Mouse (Mus musculus) Muller cell, postnatal 12 days (primary cell): ENCODE results near the gene Tnrc18.
A peak's percentile ranks its signal among the peaks of the same experiment; 100 is the strongest.

Experiments
- DNase-seq: peaks from one replicate; pipeline ENCODE4 v3.0.0-alpha.2; 2015; ENCODE audit errors: inconsistent ontology term

The Tnrc18 gene

GRCm38 (mm10) chr5:142811870-142812443 is 5.5 kb downstream of the Tnrc18 start:
- DNase-seq, result no peak

- DNase-seq, result peak; percentile 55
Measured at GRCm38 (mm10) chr5:142810710-142811599, 6.5 kb downstream of the Tnrc18 start.

- DNase-seq, result peak; percentile 57
Measured at GRCm38 (mm10) chr5:142807661-142808060, 9.8 kb downstream of the Tnrc18 start.

- no peak for DNase-seq
Measured at GRCm38 (mm10) chr5:142803746-142804145, 13.7 kb downstream of the Tnrc18 start.

- DNase-seq, result no peak
Measured at GRCm38 (mm10) chr5:142802884-142803283, 14.6 kb downstream of the Tnrc18 start.

GRCm38 (mm10) chr5:142801977-142802376 is 15.5 kb downstream of the Tnrc18 start:
- no peak for DNase-seq

- no peak for DNase-seq
Measured at GRCm38 (mm10) chr5:142800656-142801055, 16.8 kb downstream of the Tnrc18 start.

- DNase-seq, result no peak
Measured at GRCm38 (mm10) chr5:142800198-142800597, 17.3 kb downstream of the Tnrc18 start.

GRCm38 (mm10) chr5:142799259-142799658 is 18.2 kb downstream of the Tnrc18 start:
- DNase-seq, result no peak

GRCm38 (mm10) chr5:142798190-142798589 is 19.3 kb downstream of the Tnrc18 start:
- DNase-seq, result no peak

GRCm38 (mm10) chr5:142797620-142798019 is 19.8 kb downstream of the Tnrc18 start:
- DNase-seq, result peak; percentile 90

- DNase-seq, result no peak
Measured at GRCm38 (mm10) chr5:142796921-142797320, 20.5 kb downstream of the Tnrc18 start.

- no peak for DNase-seq
Measured at GRCm38 (mm10) chr5:142794582-142794981, 22.9 kb downstream of the Tnrc18 start.

- DNase-seq, result no peak
Measured at GRCm38 (mm10) chr5:142794161-142794560, 23.3 kb downstream of the Tnrc18 start.

GRCm38 (mm10) chr5:142792594-142792993 is 24.9 kb downstream of the Tnrc18 start:
- no peak for DNase-seq

- no peak for DNase-seq
Measured at GRCm38 (mm10) chr5:142788279-142788678, 29.2 kb downstream of the Tnrc18 start.

GRCm38 (mm10) chr5:142787304-142787905 is 30.1 kb downstream of the Tnrc18 start:
- DNase-seq, result no peak

- DNase-seq, result no peak
Measured at GRCm38 (mm10) chr5:142786709-142787108, 30.8 kb downstream of the Tnrc18 start.

- no peak for DNase-seq
Measured at GRCm38 (mm10) chr5:142786215-142786614, 31.2 kb downstream of the Tnrc18 start.

- DNase-seq, result no peak
Measured at GRCm38 (mm10) chr5:142783142-142783540, 34.3 kb downstream of the Tnrc18 start.

GRCm38 (mm10) chr5:142782459-142783141 is 34.9 kb downstream of the Tnrc18 start:
- DNase-seq, result no peak

- no peak for DNase-seq
Measured at GRCm38 (mm10) chr5:142780579-142780978, 36.9 kb downstream of the Tnrc18 start.
